Mouse (Mus musculus) B cell, adult 2 months (primary cell): ENCODE results near the gene Mrtfa.

Experiments used
- DNase-seq, 2 experiments: peaks; one replicate each; pipeline ENCODE4 v3.0.0; 2022

Mrtfa gene

GRCm38 (mm10) chr15:81195447-81195846, 4.9 kb upstream of the Mrtfa start:
- DNase-seq = peak in 1 of 2 experiments; percentile 18

DNA sequence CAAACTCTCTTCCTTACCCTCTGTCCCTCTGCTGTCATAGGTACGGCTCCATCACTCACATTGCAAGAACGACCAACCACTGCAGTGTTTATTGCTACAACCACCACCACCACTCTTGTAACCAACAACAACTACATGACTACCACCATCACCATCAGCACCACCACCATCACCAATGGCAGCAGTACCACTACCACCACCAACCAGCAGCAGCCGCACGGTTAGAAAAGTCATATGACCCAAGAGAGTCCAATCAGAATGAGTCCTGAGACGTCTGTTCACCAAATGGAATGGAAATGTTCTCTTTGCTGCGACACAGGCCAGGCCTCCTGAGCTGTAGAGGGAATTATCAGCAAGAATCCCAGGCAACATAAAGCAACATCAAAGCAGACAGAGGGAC, 4.2 kb upstream of the Mrtfa start:
- DNase-seq = no peak

DNA sequence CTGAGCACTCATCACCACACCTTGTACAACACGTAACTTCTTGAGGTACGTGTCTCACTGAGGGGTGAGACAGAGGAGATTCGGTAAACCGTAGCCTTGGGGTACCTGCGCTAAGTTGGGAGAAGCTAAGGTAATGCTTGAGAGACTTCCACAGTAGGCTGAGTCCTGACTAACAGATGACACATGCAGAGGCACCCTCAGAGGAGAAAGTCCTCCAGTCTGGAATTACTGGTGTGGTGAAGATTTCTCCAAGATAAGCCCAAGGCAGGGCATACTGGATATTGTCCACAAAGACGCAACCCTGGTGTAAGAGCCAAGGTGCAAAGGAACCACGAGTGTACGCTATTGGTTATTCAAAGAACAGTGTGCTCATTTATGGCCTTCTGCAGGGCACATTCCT, 2.3 kb upstream of the Mrtfa start:
- DNase-seq = no peak

DNA sequence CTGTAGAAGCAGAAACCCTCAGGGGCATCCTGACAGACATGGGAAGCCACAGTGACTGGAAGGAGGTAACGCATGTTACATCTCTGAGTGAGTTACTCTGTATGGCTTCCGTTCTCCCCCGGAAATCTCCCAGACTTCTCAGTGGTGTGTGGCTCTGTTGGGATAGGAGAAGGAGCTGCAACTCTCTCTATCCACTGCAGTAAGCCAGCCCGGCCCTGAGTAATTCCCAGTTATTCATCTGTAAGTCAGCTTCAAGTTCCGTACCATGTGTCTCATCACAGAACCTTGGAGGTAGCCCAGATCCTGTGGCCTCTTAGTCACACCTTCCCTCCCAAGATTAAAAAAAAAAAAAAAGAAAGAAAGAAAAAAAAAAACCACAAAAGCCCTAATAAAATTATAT, 1.8 kb upstream of the Mrtfa start:
- no peak for DNase-seq

DNA sequence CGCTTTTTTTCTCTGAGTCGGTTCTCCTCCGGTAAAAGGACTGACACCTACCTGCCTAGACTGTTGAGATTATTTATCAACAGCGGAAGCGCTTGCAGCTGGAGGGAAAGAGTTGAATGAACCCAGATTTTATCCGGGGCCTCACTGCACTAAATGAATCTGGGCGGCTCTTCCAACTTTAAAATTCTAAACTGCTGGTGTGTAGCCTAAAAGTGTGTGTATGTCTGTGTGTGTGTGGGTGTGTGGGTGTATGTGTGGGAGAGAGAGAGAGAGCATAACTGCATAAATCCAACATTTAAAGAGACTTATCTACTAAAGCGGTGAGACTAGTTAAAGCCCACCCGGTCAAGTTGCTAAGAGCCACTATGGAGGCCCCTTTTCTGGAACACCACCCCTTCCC, 746 bp upstream of the Mrtfa start:
- no peak for DNase-seq

DNA sequence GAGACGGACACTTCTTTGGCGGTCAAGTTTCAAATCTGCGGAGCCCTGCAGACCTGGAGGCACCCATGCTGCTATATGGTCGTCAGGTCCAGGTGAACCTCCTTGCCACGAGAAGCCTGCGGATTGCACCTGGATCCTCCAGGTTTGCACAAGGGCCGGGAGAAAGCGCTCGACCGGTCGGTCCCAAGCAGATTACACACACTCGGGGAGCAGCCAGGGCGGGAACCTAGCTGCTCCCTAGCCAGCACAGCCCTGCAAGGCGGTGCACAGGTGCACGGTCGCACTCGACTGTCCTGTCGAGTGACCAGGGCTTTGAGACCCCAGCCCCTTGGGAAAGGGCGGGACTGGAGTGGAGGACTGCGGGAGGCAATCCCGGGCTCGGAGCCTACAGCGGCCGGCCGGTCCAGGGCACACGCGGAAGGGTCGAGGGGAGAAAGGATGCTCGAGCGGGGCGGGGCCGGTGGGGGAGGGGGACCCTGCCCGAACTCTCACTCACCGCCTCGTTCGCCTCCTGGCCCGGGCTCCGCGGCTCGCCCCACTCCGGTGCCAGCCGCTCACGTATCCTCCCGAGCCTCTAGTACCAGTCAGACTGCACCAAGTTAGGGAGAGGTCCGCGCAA, 437 bp downstream of the Mrtfa start:
- peak; percentile 33 to 42 for DNase-seq

- no peak for DNase-seq
Observed at GRCm38 (mm10) chr15:81189061-81189460, 1.5 kb downstream of the Mrtfa start.

- no peak for DNase-seq
Observed at GRCm38 (mm10) chr15:81184913-81185312, 5.6 kb downstream of the Mrtfa start.

- no peak for DNase-seq
Observed at GRCm38 (mm10) chr15:81181233-81181632, 9.3 kb downstream of the Mrtfa start.

DNA sequence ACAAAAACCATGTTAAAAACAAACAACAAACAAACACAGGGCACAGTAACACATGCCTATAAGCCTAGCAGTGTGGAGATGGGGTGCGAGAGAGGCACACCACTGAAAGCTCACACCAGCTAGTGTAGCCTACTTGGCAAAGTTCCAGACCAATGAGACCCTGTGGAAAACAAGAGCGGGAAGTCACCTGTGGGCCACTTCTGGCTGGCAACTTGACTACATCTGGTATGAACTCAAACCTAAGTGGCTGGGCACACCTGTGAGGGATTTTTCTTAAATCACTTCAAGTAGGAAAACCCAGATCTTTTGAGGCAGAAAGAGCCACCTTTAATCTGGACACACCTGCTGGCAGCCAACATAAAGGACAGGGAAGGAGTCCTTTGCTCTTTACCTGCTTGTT, 11.0 kb downstream of the Mrtfa start:
- DNase-seq = no peak

GRCm38 (mm10) chr15:81178703-81179102, 11.9 kb downstream of the Mrtfa start:
- no peak for DNase-seq

DNA sequence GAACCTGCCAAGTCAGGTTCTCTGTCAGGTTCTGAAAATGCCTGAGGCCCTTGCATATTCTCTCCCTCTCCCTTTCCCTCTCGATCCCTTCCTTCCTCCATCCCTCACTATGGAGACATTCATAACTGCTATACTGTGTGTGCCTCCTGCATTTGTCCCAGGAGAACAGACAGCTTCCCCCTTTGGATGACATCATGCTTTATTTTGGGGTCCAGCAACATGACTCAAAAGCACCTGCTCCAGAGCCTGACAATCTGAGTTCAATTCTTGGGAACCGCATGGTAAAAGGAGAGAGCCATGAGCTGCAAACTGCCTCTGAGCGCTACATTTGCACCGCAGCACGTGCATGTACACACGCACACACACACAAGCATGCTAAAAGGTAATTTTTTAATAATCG, 12.7 kb downstream of the Mrtfa start:
- no peak for DNase-seq

DNA sequence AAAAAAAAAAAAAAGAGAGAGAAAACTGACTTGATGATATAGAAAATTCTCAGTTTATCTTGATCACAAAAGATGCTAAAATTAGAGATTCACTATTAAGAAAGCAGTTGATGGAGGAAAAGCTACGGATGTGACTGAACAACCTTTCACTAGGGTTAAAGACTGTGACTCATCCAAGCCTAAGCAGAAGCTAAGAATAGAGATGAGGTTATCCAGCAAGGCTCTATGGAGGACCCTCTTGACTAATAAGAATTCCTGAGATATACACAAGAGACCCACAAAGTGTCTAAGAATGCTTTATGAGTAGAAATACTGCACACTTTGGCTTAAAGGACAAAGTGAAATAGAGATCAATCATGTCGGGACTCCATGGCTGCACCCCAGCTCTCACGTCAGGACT, 14.9 kb downstream of the Mrtfa start:
- DNase-seq = no peak

DNA sequence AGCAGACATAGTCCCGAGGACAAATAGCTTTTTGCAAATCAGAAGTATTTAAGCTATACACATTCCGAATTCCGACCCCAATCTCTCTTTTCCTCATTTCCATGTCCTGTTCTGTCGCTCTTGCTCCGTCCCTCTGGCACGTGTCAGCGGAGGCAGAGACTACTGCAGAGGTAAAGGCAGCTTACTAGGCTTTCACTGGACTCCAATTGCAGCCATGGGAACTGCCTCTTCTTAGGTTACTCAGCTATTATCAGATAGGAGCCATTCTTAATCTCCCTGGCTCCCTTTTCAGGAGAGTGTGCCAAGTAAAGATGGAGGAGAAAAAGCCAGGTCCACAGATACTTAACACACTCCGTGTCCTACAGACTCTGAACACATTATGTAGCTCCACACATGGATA, 18.3 kb downstream of the Mrtfa start:
- no peak for DNase-seq

DNA sequence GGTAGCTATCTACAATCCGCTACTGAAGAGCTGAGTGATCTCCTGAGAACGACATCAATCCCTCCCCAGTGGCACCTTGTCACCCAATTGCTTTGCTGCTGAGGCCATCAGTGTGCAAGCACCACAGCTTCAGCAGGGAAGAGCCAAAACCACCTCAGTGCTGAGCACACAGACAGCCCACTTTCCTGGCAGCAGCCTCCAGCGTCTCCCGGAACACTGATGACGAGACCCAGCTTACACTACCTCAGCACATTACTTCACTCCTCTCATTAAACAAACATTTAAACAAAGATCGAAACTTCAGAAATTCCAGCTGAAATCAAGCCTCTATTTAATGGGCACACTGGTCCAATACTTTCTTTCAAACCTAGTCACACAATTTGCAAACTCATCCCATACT, 21.8 kb downstream of the Mrtfa start:
- DNase-seq = no peak

GRCm38 (mm10) chr15:81167831-81168230, 22.7 kb downstream of the Mrtfa start:
- DNase-seq = no peak

DNA sequence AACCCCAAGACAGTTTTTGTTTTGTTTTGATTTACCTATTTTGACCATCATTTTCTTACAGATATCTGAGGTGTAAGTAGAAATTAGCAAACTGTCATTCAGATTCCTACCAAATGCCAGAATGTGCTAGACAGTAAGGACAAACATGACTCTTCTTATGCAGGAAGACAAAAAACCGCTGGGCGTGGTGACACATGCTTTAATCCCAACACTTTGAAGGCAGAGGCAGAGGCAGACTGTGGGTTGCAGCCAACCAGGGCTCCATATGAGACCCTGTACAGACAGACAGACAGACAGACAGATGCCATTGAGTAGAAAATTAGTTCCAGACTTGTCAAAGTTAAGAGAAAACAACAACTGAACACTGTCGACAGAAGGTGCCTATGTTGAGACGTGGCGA, 24.3 kb downstream of the Mrtfa start:
- DNase-seq = no peak

GRCm38 (mm10) chr15:81164560-81165310, 25.8 kb downstream of the Mrtfa start:
- no peak for DNase-seq

DNA sequence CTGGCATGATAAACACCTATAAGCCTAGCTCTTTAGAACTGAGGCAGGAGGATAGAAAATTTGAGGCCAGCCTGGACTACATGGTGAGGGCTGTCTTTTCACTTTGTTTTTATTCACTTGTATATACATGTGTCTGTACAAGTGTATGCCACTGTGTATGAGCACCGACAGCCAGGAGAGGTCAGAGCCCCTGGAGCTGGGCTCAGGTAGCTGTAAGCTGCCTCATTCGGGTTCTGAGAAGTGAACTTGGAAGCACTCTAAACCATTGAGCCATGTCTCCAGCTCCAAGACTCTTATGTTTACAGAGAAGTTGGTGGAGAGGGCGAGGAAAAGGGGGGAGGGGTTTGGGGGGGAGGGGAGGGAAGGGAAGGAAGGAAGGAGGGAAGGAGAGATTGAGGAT, 29.0 kb downstream of the Mrtfa start:
- DNase-seq = no peak

- DNase-seq = no peak
Observed at GRCm38 (mm10) chr15:81160677-81161076, 29.9 kb downstream of the Mrtfa start.

DNA sequence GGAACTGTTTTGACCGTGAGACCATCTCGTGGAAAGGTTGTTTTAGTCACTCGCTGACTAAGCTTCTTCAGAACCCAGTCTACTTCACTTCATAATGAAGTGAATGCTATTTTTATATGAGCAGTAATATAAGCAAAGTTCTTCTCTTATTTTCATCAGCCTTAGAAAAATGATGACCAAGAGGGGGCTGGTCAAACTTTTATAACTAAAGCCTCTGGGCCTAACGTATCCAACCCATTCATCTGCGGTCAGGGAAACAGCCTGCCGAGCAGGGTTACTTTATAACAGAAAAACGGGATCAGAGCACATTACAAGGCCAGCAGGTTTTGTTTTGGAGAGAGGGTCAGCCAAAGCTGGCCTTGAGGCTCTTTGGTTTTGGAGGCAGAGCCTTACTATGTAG, 31.3 kb downstream of the Mrtfa start:
- no peak for DNase-seq

DNA sequence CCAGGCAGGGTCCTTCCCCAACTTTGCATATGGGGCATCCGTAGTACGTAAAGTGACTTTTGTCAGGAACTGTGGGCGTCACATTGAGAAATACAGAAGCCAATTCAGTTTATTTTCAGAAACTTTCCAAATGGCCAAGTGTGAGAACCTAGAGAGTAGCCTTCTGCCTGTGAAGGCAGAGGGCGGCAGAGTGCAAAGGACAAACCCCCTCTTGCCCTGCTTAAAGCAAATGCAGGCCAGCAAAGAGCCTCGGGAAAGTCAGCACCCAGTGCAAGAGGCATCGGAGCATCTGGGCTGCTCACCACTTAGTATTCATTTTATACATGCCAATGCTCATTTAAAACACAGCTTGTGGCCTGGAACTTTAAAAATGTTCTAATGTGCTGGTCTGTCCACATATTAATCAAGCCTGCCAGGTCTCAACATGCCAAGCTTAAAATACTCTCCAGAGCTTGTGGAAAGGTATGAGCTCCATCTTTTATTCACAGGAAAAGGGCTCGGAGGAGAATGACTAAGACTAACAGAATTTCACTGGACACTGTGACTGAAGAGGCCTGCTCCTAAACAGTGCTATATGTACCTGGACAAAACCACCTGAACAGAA, 31.9 kb downstream of the Mrtfa start:
- no peak for DNase-seq

- peak; percentile 23 to 27 for DNase-seq
Observed at GRCm38 (mm10) chr15:81156453-81156852, 34.1 kb downstream of the Mrtfa start.

DNA sequence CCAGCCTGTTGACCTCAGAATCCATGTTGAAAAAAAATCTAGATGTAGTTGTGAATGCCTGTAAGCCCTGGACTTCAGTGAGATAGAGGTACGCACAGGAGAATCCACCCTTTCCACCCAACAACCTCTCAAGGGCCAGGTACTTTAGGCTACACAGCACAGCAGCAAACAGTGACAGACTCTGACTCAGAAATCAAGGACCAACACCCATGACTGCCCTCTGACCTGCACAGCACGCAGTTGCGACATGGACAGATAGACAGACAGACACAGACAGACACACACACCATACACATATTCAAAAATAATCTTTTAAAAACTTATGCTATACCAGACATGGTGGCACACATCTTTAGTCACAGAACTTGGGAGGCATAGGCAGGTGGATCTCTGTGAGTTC, 34.7 kb downstream of the Mrtfa start:
- no peak for DNase-seq
